Mouse (Mus musculus): ENCODE measurements at regions not wholly inside any gene's neighbourhood (a gene's known extent, or its start where the extent isn't known, plus 50 kb on each side); places are given as distances from the start of the nearest gene placed in this dataset.
A peak's percentile ranks its signal among the peaks of the same experiment; 100 is the strongest.

GRCm38 (mm10) chr8:112482041-112482440 lies 87.8 kb upstream of the Cntnap4 start:
- DNase-seq (ENCODE audit: low spot score in 2 of 2), result no peak

- peak in 1 of 2 experiments; percentile 23 for DNase-seq (ENCODE audit: low spot score in 2 of 2)
These were observed 77.6 kb upstream of the Cntnap4 start for GRCm38 (mm10) chr8:112492286-112492685.

- DNase-seq (ENCODE audit: low spot score in 2 of 2), result no peak
These were observed 70.9 kb upstream of the Cntnap4 start for GRCm38 (mm10) chr8:112498881-112499399.

GRCm38 (mm10) chr8:112504034-112504433 lies 65.8 kb upstream of the Cntnap4 start:
- peak in 1 of 2 experiments; percentile 38 for DNase-seq (ENCODE audit: low spot score in 2 of 2)

All from spleen, postnatal 4 days (tissue).